Mouse (Mus musculus) olfactory bulb, adult 2 months (tissue): ENCODE data around the gene Mrpl33.
"Not testable (repeated sequence)": the region's sequence is repeated elsewhere in the genome, so short reads cannot be mapped to it uniquely, and the experiment has no call there.

Source experiments
- CTCF ChIP-seq: fragments of 200-500 bp; IDR thresholded peaks from 2 replicates; pipeline ENCODE4 v1.5.1; 2012; ENCODE audit warnings: low read depth, mild to moderate bottlenecking, low read length, moderate library complexity; ENCODE audit not compliant: insufficient read depth
- POLR2A ChIP-seq: fragments of 200-500 bp; IDR thresholded peaks from 2 replicates; pipeline ENCODE4 v1.6.1; 2012; ENCODE audit warnings: mild to moderate bottlenecking, low read depth, low read length, moderate library complexity; ENCODE audit not compliant: insufficient read depth

GRCm38 (mm10) chr5:31588672-31589071 lies 8.1 kb upstream of the Mrpl33 start:
- not testable (repeated sequence) for TF ChIP-seq POLR2A, CTCF
